Mouse (Mus musculus): ENCODE data around the gene Msrb2.

Gene Msrb2

GRCm38 (mm10) chr2:19371390-19372158 is at the start of gene Msrb2:
Msrb2 (plus strand) TSS chr2:19371440.
- DNase-seq (ENCODE audit: low read depth, low spot score): no peak

GRCm38 (mm10) chr2:19322448-19322847 is 48.8 kb upstream of the Msrb2 start:
- DNase-seq (ENCODE audit: low read depth, low spot score): no peak

GRCm38 (mm10) chr2:19326376-19326775 is 44.9 kb upstream of the Msrb2 start:
- DNase-seq (ENCODE audit: low read depth, low spot score): no peak

GRCm38 (mm10) chr2:19327811-19328210 is 43.4 kb upstream of the Msrb2 start:
- no peak for DNase-seq (ENCODE audit: low read depth, low spot score)

- DNase-seq (ENCODE audit: low read depth, low spot score): no peak
Measured at GRCm38 (mm10) chr2:19343901-19344635, 27.2 kb upstream of the Msrb2 start.

- no peak for DNase-seq (ENCODE audit: low read depth, low spot score)
Measured at GRCm38 (mm10) chr2:19344636-19345413, 26.4 kb upstream of the Msrb2 start.

GRCm38 (mm10) chr2:19345414-19345964 is 25.8 kb upstream of the Msrb2 start:
- DNase-seq (ENCODE audit: low read depth, low spot score): no peak

GRCm38 (mm10) chr2:19348454-19348853 is 22.8 kb upstream of the Msrb2 start:
- DNase-seq (ENCODE audit: low read depth, low spot score): no peak

GRCm38 (mm10) chr2:19350167-19350566 is 21.1 kb upstream of the Msrb2 start:
- DNase-seq (ENCODE audit: low read depth, low spot score): no peak

- DNase-seq (ENCODE audit: low read depth, low spot score): no peak
Measured at GRCm38 (mm10) chr2:19351615-19352253, 19.5 kb upstream of the Msrb2 start.

- no peak for DNase-seq (ENCODE audit: low read depth, low spot score)
Measured at GRCm38 (mm10) chr2:19353158-19353557, 18.1 kb upstream of the Msrb2 start.

GRCm38 (mm10) chr2:19362880-19363279 is 8.4 kb upstream of the Msrb2 start:
- no peak for DNase-seq (ENCODE audit: low read depth, low spot score)

GRCm38 (mm10) chr2:19366426-19366825 is 4.8 kb upstream of the Msrb2 start:
- no peak for DNase-seq (ENCODE audit: low read depth, low spot score)

GRCm38 (mm10) chr2:19367114-19367513 is 4.1 kb upstream of the Msrb2 start:
- DNase-seq (ENCODE audit: low read depth, low spot score): no peak

- DNase-seq (ENCODE audit: low read depth, low spot score): no peak
Measured at GRCm38 (mm10) chr2:19373695-19374094, 2.5 kb downstream of the Msrb2 start.

GRCm38 (mm10) chr2:19380446-19380950 is 9.3 kb downstream of the Msrb2 start:
- no peak for DNase-seq (ENCODE audit: low read depth, low spot score)

GRCm38 (mm10) chr2:19380986-19381385 is 9.7 kb downstream of the Msrb2 start:
- no peak for DNase-seq (ENCODE audit: low read depth, low spot score)

GRCm38 (mm10) chr2:19382206-19382605 is 11.0 kb downstream of the Msrb2 start:
- DNase-seq (ENCODE audit: low read depth, low spot score): no peak

GRCm38 (mm10) chr2:19383006-19383405 is 11.8 kb downstream of the Msrb2 start:
- no peak for DNase-seq (ENCODE audit: low read depth, low spot score)

- DNase-seq (ENCODE audit: low read depth, low spot score): no peak
Measured at GRCm38 (mm10) chr2:19385772-19386171, 14.5 kb downstream of the Msrb2 start.

All from c-Kit-negative CD71-positive TER-119-positive erythroid progenitor cells, embryonic 14.5 days (primary cell).